Mouse (Mus musculus) lung, postnatal 25 days (tissue): ENCODE measurements around the gene Tpcn1.

Experiments used
- DNase-seq: peaks from one replicate; pipeline ENCODE4 v3.0.0; 2022; ENCODE audit warnings: low spot score

Gene Tpcn1

DNA sequence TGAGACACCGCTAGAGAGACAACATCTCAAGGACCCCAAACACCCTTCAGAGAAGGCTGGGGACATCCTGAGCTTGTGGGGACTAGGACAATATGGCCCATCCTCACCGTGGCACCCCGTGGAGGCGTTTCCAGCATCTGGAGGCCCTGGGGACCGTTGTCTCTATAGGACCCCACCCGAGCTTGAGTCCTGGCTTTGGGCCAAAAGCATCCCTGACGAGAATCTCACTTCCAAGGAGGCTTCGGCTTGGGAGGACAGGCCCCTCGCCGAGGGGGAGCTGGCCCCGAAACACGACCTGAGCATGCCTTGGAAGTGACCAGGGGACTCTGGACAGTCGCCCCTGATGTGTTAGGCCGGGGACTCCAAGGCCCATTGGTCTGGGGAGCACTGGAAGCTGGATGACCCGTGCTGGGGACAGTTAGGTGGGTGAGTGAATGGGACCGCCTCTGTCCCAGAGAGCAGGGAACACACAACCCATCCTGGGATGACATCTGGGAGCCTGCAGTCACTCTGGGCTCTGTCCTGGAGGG lies 20.8 kb upstream of the Tpcn1 start:
- no peak for DNase-seq

DNA sequence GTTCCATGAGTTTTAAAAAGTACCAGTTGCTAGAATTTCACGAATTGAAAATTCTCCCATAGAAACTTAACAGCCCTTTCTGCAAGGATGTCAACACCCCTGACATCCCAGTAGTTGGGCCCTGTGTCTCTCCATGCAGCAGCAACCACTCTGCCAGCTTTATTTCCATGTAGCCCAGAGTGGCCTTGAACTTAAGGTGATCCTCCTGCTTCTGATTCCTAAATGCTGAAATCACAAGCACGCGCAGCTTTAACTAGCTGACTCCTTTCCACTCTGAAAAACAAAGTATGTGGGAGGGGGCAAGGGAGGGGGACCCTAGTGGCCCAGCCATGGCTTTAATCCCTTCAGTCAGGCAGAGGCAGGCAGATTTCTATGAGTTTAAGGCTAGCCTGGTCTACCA lies 18.9 kb upstream of the Tpcn1 start:
- DNase-seq = no peak

DNA sequence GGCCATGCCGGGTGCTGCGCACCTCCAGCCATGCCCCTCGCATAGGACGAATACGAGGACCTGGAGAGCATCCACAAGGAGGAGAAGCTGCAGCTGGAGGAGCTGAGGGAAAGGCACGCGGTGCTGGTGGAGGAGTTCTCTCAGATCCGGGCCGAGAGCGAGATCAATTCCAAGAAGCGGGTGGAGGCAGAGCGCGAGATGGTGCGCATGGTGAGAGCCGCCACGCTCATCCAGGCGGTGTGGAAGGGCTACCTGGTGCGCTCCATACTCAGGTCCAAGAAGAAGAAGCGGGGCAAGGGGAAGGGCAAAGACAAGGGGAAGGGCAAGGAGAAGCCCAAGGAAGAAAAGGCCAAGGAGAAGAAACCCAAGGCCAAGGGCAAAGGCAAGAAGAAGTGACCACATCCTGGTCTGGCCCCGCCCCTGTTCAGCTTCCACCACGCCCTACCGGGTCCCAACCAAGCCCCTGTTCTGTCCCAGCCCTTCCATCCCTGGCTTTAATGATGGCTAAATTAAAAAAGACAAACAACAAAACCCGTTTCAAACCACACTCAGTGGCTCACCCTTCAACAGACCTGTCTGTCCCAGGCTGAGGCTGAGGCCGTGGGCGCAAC lies 18.2 kb upstream of the Tpcn1 start:
- no peak for DNase-seq

DNA sequence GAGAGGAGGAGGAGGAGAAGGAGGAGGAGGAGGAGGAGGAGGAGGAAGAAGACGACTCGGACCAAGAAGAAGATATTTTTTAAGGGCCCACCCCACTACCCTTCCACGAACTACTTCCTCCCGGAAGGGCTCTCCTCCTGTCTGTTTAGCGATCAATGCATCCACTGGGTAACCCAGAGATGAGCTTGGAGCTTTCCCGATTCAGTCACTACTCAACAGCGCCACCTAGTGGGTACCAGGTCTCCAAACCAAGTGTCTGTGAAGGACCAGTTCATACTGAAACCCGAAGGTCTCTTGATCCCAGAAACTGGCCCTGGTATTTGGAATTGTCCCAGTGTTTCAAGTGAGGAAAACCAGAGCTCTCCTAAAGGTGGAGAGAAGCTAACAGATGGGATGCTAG lies 17.2 kb upstream of the Tpcn1 start:
- peak; percentile 89 for DNase-seq

DNA sequence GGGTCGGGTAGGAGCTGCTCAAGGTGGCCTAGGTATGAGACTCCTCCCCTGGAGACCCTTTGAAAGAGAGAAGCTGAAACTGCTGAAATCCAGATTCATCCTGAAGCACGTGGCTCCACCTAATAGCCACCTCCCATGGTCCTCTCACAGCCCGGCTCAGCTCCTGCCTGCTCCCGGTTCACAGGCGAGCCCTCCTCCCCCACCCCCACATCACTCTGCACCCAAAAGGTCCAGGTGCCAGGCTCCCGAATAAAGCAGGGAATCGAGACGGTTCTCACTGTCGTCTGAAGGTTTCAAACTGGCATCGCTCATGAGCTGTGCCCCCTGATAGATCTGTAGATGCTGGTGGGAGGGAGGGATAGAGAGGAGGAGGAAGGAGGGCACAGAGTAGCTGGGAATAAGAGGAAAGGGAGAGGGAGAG lies 16.8 kb upstream of the Tpcn1 start:
- DNase-seq = no peak

DNA sequence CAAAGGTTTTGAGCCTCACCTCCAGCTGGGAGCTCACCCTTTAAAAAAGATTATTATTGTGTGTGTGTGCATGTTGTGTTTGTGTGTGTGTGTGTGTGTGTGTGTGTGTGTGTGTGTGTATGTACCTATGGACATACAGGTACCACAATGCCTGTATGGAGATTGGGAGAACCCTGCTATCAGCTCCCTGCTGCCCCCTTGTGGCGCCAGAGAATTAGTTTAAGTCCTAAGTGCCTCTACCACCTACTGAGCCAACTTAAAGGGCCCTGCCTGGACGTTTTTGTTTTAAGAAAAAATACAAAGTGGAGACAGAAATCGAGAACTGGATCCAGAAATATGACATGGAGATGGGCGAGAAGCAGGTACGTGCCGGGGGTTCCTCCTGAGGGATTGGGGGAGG lies 16.4 kb upstream of the Tpcn1 start:
- peak; percentile 81 for DNase-seq

DNA sequence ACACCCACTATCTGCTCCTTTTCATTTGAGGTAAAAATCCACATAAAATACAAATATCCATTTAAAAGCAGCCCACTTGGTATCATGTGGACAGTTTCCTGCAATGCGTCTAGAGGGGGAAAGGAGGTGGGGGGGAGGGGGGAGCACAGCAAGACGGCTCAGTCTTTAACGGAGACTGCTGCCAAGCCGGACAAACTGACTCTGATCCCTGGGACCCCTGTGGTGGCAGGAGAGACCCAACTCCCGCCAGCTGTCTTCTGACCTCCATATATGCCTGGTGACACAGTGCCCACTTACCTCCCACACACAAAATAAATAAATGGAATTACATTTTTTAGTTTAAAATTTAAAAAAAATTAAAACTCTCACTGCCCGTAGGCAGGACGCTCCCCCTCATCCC lies 15.0 kb upstream of the Tpcn1 start:
- no peak for DNase-seq

DNA sequence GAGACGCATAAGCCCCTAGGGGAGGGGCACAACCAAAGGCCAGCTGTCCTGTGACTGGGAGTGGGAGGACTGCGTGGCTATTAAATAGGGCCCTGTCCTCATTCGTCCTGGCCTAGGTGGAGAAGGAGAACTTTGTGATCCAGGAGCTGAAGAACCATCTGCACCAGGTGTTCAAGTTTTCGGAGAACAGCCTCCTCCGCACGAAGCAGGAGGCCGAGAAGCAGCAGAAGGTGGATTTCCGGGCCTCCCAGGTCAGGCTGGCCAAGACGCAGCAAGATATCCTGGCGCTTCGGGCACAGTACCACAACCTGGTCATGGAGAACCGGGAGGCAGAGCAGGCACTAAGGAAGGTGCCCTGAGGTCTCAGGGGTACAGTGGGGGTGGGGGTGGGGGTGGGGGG lies 13.7 kb upstream of the Tpcn1 start:
- no peak for DNase-seq

DNA sequence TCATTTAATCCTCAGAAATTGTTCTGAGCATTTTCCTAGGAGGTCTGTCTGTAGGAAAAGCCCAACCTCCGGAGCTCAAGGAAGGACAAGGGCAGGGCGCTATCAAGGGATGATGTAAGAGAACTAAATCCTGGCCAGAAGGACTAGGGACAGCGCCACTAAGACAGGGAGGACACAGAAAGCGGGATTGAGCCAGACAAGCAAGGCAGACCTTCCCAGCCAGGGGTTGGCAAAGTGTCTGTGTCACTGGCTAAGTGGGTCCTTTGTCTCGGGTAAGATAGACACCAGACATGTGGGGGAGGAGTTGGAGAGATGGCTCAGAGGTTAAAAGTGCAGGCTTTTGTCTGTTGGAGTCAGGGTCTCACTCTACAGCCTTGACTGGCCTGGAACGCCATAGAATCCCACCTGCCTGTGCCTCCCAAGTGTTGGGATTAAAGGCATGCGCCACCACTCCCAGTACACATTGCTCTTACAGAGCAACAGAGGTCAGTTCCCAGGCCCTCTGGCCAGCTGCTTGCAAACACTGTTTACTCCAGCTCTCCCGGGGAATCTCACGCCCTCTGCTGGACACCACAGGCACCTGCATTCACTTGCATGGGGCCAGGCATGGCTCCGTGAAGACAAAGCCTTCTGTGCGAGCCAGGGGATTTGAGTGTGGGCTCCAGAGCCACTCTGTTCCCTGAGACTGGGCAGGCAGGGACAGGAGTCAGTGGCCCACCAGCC lies 12.6 kb upstream of the Tpcn1 start:
- no peak for DNase-seq

DNA sequence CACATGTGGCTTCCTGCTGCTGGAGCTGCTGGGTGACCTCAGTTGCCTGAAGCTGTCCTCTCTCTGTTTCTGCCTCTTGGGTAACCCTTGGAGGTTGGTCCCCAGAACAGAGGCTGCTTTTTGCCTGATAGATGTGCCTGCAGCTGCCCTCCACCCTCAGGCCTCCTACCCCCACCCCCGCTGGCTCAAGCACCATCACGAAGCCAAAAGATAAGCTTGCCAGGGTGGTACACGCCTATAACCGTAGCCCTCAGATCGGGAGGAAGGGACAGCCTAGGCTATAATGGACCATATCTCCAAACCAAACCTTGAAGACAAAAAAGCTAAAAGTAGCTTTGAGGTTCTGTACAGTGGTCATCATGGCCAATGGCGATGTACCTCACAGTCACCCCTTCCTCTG lies 11.2 kb upstream of the Tpcn1 start:
- DNase-seq = no peak

DNA sequence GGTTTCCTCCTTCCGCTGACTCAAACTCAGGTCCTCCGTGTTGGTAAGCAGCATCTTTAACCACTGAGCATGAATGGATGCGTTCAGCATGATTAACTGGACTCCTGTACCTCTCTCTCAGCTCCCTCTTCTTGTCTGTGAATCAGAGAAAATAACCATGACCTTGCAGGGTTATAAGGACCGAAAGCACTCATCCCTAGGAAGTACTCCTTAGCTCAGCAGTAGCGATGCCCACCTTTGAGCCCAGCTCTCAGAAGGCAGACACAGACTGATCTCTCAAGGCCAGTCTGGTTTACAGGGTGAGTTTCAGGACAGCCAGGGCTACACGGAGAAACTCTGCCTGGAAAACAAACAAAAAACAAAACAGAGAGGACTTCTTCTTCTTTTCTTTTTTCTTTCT lies 6.0 kb upstream of the Tpcn1 start:
- no peak for DNase-seq

DNA sequence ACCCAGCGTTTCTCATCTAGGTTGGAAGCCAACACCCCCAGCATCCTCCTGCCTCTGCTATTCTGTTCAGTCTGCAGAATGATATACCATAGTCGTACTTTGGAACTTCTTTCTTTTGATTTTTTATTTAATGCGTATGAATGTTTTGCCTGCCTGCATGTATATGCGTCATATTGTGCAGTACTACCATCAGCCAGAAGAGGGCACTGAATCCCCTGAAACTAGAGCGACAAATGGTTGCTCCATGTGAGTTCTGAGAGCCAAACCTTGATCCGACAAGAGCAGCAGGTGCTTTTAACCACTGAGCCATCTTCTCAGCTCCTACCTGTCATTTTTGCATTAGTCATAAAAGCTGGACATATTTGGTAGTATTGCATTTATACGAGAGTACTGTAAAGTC lies 3.7 kb upstream of the Tpcn1 start:
- no peak for DNase-seq

DNA sequence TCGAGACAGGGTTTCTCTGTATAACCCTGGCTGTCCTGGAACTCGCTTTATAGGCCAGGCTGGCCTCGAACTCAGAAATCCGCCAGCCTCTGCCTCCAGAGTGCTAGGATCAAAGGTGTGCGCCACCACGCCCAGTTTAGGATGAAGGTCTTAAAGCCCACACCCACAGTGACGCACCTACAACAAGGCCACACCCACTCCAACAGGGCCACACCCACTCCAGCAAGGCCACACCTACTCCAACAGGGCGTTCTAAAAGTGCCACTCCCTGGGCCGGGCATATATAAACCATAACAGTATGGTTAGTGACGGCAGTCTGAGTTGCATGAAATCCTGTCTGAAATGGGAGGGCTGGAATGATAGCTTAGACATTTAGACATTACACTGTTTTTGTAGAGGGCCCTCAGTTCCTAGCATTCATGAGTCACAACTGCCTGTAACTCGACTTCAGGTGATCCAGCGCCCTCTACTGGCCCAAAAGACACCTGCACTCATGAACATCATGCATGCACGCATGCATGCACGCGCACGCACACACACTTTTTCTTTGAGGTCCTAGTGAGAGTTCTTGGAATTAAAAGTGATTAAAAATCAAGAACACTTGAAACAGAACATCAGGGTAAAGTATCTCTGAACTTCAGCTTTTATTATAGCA lies 2.0 kb upstream of the Tpcn1 start:
- DNase-seq = no peak

DNA sequence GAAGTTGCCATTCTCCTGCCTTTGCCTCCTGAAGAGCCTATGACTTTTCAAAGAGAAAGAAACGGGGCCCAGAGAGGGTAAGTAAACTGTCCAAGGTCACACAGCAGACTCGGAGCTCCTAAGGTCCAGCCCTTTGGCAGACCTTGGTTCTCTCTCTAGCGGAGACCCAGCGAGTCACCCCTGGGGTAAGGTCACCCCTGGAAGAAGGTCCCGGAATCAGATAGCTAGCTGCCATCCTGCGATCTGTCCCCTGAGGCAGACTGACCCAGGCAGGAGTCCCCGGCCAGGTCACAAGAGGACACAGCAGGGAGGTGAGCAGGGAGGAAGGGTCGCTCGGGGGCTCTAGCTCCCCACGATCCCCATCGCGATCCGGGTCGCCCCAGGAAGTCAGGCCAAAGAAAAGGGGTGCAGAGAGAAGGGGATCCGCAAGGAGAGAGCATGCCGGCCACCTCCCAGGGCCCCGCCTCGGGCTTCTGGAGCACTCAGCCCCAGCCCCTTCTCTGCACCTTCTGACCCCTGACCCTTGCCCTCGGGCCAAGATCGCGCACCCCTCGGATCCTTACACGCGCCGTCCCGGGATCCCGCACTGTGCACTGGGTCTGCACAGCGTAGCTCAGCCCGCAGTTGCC lies 419 bp downstream of the Tpcn1 start:
- DNase-seq = no peak

DNA sequence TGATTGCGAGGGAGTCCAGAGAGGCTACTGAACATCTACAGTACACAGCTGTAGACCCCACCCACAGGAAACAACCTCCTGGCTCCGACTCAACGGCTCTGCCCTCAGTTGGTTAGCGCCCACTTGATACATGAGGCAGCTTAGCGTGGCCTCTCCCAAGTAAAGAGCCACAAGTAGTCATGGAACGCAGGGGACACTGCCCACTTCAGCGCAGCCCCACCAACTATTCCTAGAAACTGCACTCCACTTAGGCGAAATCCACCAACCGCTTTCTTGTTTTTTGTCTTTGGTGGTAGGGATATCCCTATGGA lies 902 bp downstream of the Tpcn1 start:
- peak; percentile 65 for DNase-seq

DNA sequence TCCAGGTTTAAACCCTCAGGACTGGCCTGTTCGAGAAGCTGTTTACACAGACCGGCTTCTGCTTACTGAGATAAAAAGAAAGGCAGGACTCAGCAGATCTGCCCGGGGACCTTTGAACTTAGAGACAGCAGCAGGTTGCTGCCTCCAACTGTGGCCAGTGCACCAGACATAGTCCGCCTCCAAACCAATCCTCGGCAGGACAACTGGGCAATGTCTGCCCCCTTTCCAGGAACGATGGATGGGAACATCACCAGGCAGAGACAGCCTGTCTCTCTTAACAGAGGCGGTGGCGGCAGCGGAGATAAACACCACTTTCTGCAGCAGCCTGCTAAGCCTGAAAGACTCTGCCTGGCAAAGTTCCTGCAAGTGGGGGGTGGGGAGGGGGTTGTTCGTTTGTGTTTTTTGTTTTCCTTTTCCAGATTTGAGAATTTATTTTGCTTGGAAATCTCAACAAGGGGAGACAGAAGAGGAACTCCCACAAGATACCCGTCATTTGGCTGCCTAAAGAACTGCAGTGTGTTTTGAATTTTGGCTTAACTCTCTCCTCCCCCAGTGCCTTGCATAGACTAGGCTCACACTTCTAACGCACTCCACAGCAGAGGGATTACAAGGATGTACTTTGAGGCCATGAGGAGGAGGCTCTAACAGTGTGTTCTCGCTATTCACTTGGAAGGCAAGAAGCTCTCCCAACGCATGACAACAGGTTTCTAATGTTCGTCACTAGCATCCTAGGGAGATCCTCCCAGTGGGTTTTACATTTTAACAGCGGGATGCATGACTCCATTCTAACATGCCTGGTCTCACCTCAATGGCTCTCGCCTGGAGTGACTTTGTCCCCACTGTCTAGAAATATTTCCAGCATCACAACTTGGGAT lies 1.5 kb downstream of the Tpcn1 start:
- no peak for DNase-seq

DNA sequence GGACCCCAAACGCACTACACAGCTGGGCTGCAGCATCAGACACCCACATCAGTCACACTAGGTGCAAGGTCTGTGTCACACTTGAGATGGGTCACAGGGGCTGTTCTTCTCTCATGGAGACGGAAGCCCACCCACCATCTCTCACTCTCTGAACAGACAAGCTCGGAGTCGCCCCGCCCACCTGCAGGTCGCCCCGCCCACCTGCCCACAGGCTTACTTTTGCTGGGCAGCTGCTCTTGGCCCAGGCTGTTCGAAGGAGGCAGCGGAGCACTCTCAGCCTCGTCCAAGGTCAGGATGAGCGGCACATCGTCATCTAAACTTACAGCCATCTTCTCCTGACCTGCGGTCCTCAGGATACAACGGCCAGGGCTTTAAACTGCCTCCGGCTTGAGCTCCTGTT lies 3.5 kb downstream of the Tpcn1 start:
- no peak for DNase-seq

DNA sequence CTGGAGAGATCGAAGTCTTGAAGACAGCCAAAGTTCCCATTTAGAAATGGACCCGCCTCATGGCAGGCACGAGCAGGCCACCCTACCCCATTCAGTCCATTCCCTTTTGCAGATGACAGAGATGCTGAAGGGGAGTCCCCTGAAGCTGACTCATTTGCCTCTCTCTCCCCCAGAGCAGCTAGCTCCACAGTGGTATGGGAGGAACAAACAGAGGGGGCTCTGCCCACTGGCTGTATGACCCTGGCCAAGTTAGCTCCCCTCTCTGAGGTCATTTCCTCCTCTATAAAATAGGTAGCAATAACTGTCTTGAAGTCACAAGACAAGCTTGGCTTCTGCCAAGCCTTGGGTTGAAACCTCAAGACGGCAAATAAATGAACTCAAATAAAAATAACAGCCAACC lies 5.0 kb downstream of the Tpcn1 start:
- no peak for DNase-seq

DNA sequence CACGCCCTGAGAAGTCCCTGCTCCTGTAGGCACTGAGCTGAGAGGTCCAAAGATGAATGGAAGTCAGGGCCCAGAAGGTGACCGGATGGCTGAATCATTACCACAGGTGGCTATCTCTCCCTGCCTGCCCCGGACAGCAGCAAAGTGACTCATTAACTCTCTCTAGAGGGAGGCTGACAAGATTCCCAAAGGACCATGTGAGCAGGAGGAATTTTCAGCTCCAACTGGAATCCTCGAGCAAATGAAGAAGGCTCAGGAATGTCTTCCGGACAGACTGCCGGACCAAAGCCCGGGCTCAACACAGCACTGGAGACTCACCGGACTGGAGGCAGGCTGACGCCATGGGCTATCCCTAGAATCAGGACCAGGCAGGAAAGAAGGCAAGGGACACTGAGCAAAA lies 6.5 kb downstream of the Tpcn1 start:
- no peak for DNase-seq

DNA sequence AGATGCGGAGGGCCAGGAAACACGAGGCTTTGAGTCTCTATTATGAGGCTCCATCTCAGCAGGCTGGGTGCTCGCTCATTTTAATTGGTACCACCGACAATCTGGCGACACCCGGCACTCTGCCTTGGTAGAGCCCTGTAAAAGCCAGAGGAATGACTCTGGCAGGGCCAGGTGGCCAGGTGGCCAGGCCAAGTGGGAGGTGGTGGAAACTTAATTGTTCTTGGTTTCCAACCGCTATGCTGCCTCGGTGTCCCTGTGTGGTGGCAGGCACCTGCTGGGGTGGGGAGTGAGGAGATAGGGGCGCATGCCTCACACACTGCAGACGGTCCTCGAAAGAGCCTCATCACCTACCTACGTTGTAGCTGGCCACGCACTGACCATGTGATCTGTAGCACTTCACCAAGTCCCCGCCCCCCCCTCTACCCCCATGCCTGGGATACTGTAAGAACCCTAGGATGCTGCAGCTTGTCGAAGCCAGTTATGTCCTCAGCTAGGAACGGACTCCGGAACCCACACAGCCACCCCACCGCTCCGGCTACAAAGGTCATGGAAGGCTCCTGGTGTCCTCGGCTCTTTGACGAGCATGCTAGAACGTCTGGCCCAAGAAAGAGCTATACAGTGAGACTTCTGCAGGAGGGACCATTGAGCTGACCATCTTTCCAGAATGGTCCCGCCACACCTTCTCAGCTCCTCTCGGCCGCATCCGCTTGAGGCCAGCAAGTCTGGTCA lies 8.4 kb downstream of the Tpcn1 start:
- DNase-seq = no peak

DNA sequence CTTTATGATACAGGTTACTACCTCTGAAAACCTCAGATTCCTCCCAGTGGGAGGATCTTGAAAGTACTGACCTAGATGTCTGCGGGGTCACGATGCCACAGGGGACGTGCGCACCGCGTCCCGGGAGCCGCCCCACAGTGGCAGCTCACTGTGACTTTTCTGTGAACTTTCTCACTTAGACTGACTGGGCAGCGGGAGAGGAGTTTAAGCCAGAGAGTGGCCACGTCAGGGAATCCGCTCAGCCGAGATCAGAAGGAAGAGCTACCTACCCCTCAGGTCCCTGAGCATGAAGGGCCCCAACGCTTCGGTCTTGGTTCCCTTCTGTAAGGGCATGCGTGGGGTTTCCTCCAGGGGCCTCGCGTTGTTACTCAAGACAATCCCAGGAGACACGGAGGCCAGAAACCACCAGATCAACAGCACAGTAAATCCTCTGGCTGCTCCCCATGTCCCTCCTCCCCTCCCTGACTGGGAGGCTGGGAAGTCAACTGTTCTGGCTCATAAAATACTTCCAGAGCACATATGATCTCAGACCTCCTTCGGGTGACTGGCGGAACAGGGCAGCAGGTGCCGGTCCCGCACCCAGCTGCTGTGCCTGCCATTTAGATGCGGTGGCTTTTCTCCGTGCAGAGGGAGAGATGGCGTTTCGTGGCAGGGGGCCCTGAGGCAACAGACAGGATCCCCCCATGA lies 9.1 kb downstream of the Tpcn1 start:
- DNase-seq = no peak
